Mouse (Mus musculus) ES-Bruce4 (cell line): Measurements from ENCODE around the gene Hist1h2ad.

Experiments
- EP300 ChIP-seq: IDR thresholded peaks from 2 replicates; pipeline ENCODE4 v1.6.1; 2011; ENCODE audit warnings: low read depth, low read length; ENCODE audit not compliant: insufficient read depth
- POLR2A ChIP-seq: IDR thresholded peaks from one replicate; pipeline ENCODE4 v1.8.1; 2011; ENCODE audit warnings: low read length; ENCODE audit not compliant: insufficient read depth

DNA sequence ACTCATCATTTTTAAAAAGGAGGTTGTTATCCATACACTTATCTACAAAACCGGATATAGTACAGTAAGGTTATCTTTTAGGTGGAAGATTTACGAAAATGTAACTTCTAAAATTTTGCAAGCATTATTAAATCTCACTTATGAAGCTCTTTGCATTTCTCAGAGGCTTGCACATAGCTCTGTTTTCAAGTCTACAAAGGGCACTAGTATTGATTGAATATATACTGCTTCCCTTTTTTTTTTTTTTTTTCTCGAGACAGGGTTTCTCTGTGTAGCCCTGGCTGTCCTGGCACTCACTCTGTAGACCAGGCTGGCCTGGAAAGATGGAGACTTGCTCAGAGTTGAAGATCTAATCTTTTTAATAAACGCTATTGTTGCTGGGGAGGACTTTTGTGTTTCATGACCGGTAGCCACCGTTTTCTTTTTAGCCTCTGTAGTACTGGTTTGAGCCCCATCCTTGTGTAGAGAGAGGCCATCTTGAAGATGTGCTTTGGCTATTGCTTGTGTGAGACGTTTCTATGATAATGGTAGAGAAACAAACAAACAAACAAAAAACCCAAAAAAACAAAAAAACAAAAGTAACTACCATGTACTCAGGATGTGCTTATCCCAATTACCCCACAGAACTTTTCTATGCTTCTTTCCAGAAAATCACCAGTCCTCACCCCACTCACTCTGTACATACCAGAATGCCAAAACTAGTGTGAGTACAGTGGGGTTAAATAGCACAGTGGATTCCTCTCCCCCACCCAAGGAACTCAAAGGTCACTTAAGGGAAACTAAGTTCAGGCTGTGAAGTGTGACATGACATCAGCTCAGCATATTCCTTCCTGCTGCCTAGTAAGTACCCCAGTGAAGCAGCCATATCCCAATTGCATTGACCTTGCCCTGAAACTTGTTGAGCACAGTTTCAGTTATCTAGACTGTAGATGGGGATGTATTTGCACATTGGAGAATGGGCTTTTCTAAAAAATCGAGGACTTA lies 22.0 kb upstream of the Hist1h2ad start:
- TF ChIP-seq EP300 = no peak
- no peak for TF ChIP-seq POLR2A
